Mouse (Mus musculus) MN1 (cell line): ENCODE measurements at regions not wholly inside any gene's neighbourhood (a gene's known extent, or its start where the extent isn't known, plus 50 kb on each side); places are given as distances from the start of the nearest gene placed in this dataset.

Experiments used
- DNase-seq: peaks from one replicate; pipeline ENCODE4 v3.0.0-alpha.2; 2016; ENCODE audit warnings: low spot score

- no peak for DNase-seq
These were observed 395.3 kb upstream of the Sall1 start for GRCm38 (mm10) chr8:89439304-89439703.

DNA sequence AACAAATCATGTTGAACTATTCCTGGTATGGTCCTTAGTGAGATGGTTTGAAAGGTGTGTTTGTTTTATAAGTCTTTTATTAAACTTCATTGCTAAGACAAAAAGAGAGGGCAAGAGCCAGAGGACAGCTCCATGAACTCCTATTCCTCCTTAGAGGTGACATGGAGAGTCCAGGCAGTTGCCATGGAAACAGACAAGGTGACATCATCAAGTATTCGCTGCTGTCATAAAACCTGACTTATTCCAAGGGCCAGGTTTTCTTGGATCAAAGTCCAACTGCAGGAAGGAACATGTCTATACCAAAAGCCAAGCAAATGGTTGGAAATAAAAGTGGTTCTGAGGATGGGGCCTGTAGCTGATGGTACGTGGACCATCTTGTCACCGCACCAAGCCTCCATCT is 383.0 kb upstream of the Sall1 start:
- DNase-seq: no peak

DNA sequence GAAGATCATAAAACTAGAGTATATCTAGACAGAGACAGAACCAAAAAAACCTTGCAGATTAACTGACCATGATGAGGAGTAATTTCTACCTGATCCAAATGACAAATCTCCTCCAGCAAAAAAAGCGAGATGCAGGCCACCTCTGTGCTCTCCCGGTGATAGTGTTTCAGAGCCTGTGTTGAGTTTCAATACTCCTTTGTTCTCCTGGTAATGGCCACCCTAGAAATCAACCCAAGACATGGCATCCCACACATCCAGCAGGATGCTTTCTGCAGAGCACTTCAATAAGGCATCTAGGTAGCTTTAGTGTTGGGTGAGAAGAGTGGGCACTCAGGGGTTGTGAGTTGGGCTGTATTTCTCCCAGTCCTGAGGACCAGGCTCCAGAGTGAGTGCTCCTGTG is 371.3 kb upstream of the Sall1 start:
- DNase-seq: no peak

GRCm38 (mm10) chr8:89412500-89412899 is 368.5 kb upstream of the Sall1 start:
- DNase-seq: no peak

DNA sequence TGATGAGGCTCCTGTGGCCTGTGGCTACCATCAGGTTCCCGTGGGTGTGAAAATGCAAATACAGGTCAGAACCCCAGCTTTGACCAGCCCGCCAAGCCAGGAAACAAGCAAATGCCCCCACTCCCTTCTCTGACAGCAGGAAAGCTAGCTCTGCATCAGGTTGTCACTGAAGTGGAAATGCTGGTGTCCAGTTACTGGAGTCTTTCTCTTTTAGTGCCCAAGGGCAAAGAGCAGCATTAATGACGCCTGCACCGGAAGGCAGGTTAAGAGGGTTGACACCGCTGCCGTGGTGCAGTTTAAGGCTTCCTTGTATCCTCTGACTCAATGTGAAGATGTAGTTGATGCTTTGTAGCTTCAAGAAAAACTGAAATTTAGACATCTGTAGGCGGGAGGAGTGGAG is 368.1 kb upstream of the Sall1 start:
- no peak for DNase-seq

GRCm38 (mm10) chr8:89406688-89407087 is 362.7 kb upstream of the Sall1 start:
- DNase-seq: no peak

- DNase-seq: no peak
These were observed 360.3 kb upstream of the Sall1 start for GRCm38 (mm10) chr8:89404287-89404686.

DNA sequence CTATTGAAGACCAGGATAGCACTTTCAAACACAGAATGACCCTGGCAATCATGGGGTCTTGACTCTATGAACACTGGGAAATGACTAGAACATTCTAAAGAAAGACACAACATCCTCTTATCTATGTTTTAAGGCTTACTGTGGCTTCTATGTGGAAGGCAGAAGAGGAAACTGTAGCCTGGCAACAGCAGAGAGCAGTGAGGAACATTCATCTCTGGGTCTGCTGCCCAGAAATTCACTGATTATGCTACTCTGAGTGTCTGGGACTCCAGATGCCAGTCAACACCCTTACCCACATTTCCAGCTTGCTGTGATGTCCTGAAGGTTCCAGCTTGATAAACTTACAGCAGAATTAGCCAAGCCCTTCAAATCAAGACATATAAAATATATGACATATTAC is 352.7 kb upstream of the Sall1 start:
- DNase-seq: no peak

DNA sequence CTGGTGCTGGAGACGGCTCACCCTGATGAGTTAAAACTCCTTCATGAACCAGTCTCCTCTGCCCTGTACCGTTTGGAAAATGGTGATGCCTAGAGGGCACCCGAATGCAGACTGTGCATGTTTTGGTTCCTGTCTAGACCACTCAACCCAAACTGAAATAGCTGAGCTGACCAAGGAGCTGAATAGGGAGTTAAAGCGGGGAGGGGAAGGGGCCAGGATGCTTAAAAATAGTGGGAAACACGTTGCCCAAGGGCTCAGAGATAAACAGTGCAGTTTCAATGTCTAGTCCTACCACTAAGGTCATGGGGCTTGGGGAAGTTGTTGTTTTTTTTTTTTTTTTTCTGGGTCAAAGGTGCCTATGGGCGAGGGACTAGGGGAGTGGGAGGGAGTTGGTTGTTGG is 348.8 kb upstream of the Sall1 start:
- DNase-seq: no peak

GRCm38 (mm10) chr8:89388761-89389160 is 344.8 kb upstream of the Sall1 start:
- no peak for DNase-seq

- no peak for DNase-seq
These were observed 343.3 kb upstream of the Sall1 start for GRCm38 (mm10) chr8:89387295-89387694.

GRCm38 (mm10) chr8:89385028-89385427 is 341.1 kb upstream of the Sall1 start:
- DNase-seq: no peak

DNA sequence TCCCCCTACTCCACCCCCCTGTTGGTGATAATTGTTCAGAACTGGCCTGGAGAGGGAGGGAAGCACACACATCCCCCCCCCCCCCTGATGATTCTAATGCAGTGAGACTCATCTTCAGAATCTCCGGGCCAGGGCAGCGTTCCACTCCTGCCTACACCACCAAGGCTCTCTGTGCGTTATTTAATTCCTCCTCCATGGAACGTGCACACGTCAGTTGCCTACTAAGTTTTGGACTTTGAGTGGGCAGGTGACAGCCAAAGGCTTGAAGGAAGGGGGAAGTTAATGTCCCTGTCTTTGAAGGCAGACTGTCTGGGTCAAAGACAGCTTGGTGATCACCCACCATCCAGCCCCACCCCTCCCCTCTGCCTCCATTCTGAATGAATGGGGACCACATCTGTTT is 339.8 kb upstream of the Sall1 start:
- DNase-seq: no peak

DNA sequence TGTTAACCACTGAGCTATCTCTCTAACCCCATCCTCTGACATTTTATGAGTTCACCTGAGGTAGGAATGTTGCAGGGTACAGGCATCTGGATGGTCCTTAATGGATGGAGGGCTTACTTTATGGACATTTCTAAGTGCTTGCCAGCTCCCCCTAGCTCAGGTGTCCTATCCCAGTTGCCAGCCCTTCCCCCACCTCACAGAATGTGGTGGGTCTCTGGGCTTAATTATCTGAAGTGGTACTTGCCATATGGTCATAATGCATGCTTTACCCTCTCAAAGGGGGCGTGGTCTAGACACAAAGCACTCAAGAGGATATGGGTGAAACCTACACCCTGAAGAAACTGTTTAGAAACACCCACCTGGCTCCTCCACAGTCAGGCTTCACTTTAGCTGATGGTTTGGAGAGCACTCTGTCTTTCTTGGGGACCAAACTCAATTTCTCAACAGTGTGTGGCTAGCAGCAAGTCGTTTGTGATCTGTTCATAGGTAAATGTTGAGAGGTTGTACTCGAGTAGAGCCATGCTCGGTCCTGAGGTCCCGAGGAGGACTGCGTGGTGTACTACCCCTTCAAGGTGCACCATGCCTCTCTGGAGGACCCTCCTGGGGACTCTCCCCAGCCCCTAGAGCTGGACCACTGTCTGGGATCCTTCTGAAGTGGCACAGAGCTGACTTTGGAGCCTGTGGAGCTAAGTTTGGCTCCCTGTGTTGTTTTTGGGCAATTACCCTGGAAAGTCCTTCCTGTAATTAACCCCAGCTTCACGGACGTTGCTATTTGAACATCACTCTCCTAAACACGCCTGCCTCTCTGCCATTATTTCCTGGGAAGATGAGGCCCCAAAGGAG is 338.8 kb upstream of the Sall1 start:
- DNase-seq: no peak

GRCm38 (mm10) chr8:89380436-89380835 is 336.5 kb upstream of the Sall1 start:
- DNase-seq: no peak

DNA sequence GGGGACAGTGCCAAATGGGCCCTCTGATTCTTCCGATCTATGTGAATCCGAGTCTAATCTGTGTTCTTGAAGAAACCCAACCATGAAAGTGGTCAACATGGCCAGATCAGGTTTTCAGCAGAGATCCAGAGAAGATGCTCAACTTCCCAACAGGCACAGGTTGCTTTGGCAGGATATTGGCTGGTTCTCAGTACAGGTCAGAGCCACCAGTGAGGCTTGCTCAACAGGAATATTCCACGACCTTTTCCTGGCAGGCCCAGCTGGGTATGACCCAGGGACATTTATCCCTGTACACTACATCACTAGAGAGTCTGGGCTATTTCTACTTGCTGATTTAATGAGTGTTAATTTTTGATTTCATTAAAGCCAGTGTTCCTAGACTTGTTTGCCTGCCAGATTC is 328.8 kb upstream of the Sall1 start:
- DNase-seq: no peak

GRCm38 (mm10) chr8:89371773-89372132 is 327.8 kb upstream of the Sall1 start:
- DNase-seq: no peak

GRCm38 (mm10) chr8:89370816-89371772 is 327.1 kb upstream of the Sall1 start:
- no peak for DNase-seq

DNA sequence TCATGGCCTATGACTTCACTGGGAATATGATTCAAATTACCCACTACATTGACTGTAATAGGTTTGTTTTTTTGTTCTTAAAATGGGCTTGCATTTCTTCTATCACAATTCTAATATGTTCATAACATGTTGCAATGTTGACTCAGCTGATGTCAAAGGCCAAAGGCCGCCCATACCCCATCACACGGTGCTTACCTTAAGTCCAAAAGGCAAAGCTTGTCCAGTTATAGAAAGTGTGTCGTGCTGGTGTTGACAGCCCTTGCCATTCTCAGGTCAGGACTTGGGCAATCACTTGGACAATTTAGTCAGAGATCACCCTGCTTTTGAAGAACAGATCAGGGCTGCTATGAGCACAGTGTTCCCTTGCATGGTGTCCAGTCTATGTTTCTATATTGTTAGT is 321.5 kb upstream of the Sall1 start:
- no peak for DNase-seq

DNA sequence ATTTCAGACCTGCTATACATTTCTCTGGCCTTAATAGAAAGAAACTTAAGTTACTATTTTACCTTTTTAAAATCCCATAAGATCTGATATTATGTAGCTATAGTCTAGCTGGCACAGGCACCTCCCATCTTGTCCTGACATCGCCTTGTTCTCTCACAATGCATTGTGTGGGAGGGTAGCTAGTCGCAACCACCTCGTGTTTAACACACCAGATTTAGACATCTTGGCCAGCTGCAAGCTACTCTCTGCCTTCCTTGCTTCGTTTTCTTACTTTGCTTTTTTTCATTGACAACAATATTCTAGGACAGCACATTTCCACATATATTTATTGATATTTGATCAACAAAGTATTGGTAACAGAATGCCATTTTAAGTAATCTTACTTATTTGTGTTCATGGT is 314.4 kb upstream of the Sall1 start:
- DNase-seq: no peak

GRCm38 (mm10) chr8:89345547-89345946 is 301.6 kb upstream of the Sall1 start:
- no peak for DNase-seq

GRCm38 (mm10) chr8:89341686-89342085 is 297.7 kb upstream of the Sall1 start:
- DNase-seq: no peak

DNA sequence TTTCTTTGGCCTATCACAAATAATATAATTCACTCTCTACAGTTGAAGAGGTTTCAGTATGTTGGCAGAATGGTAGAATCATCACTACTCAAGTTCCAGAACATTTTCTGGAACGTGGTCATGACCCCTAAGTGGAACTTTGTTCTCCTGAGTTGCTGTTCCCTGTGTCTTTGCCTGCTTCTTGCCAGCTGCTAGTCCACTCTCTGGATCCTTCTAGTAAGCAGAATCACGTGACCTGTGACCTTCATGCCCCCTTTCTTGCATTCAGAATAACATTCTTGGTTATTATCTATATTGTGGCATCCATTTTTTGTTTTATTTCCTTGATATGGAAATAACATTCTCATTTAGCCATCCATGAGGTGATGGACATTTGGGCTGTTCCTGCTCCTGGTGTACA is 291.5 kb upstream of the Sall1 start:
- no peak for DNase-seq
